Mouse (Mus musculus) liver, embryonic 14.5 days (tissue): ENCODE results near the gene Selenos.

Experiments
- CTCF ChIP-seq: IDR thresholded peaks from 2 replicates; pipeline ENCODE4 v1.5.1; 2016; ENCODE audit warnings: antibody characterized with exemption, low read depth, control low read depth
- EP300 ChIP-seq: IDR thresholded peaks from 2 replicates; pipeline ENCODE4 v1.6.1; 2016; ENCODE audit warnings: antibody characterized with exemption, low read depth

DNA sequence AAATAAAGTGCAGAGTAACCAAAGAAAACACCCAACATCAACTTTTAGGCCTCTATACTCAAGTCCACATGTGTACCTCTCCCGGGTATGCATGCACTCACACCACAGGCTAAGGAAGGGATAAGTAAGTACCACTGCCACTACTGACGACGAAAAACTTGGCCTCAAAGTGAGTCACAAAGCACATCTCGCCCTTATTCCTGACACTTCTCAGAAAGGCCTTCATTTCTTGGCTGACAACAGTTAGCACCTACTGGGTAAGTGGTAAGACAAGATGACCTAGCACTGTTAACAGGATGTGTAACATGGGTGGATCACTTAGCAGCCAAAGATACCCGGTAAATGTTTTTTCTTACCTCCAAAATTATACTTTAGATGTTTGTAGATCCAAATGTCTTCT lies 25.1 kb downstream of the Selenos start:
- TF ChIP-seq CTCF (no peak), EP300 (no peak)
